Mouse (Mus musculus) megakaryocyte, embryonic 14.5 days (primary cell): ENCODE data around the gene Rab30.

Source experiments
- FLI1 ChIP-seq: IDR thresholded peaks from 2 replicates; pipeline ENCODE4 v1.6.1; 2012; ENCODE audit warnings: low read length, inconsistent platforms, mixed read lengths
- GATA1 ChIP-seq: IDR thresholded peaks from 3 replicates; pipeline ENCODE4 v1.6.1; 2012; ENCODE audit warnings: mixed read lengths, low read length, inconsistent platforms, borderline replicate concordance

DNA sequence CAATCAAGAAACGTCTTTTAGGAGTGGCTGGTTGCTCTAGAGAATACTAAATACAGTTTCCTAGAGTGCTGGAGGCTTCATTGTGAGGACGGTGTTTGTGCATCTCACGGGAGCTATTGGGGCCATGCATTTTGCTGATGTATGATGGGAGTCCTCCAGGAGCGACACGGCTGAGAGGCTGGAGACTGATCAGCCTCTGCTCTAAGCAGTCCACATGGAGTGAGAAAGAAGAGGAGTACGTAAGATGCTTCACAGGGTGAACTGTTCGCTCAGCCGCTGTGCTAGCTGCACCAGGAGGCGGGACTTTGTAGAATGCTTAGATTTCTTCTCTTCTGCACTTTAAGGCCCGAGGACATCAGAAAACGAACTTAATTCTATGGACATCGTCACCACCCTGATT, 34.7 kb upstream of the Rab30 start:
- no peak for TF ChIP-seq GATA1
- no peak for TF ChIP-seq FLI1
